Mouse (Mus musculus): ENCODE results near the gene Mkln1. TPM values are rescaled to one million over a fixed set of nuclear protein-coding genes. Genes with fewer than 3 reads are reported as not detected.

Gene Mkln1
- 196 and 222 TPM in 2 replicates for polyA plus RNA-seq (2014; fragmentation: Nextera tagmentation; extraction: Ambion mirVana)

GRCm38 (mm10) chr6:31398431-31399205 is at the start of gene Mkln1:
Mkln1 (plus strand) TSS chr6:31398735.
- H3K4me3 ChIP-seq (ENCODE audit: low read depth, low read length): peak within 1 kb of the TSS; percentile 96
- WGBS: under 1% methylated on average over 64 of the region's 65 CpGs
- DNase-seq (ENCODE audit: low spot score) (peak; percentile 88), ATAC-seq (replicated peaks; ENCODE audit: low FRiP score) (peak; percentile 95)
- peaks cover 45% of the 10 kb centered on the region for H3K4me1 ChIP-seq (replicated peaks; ENCODE audit: control insufficient read depth, insufficient read depth, low read length)
- peak within 1 kb of the TSS; percentile 73 for H3K4me2 ChIP-seq
- H3K36me3 ChIP-seq (ENCODE audit: control insufficient read depth, insufficient read depth, low read length): no peaks in the 10 kb centered on the region
- peak within 1 kb of the TSS; percentile 92 for H3K27ac ChIP-seq (ENCODE audit: low read depth, low read length)
- H3K27me3 ChIP-seq (replicated peaks; ENCODE audit: control insufficient read depth, insufficient read depth, low read length): no peaks in the 10 kb centered on the region
- H3K9me3 ChIP-seq (ENCODE audit: control insufficient read depth, low read length): no peaks in the 10 kb centered on the region
- H3K9ac ChIP-seq (ENCODE audit: low read depth, low read length): peak within 1 kb of the TSS; percentile 98

- Histone ChIP-seq H3K9ac (ENCODE audit: low read depth, low read length) (no peak overlapping the region), H3K36me3 (ENCODE audit: control insufficient read depth, insufficient read depth, low read length) (no peaks in the 10 kb centered on the region), H3K27me3 (replicated peaks; ENCODE audit: control insufficient read depth, insufficient read depth, low read length) (no peaks in the 10 kb centered on the region), H3K27ac (ENCODE audit: low read depth, low read length) (no peak overlapping the region), H3K4me2 (no peak overlapping the region), H3K4me1 (replicated peaks; ENCODE audit: control insufficient read depth, insufficient read depth, low read length) (no peaks in the 10 kb centered on the region), H3K4me3 (ENCODE audit: low read depth, low read length) (no peak overlapping the region), H3K9me3 (ENCODE audit: control insufficient read depth, low read length) (no peaks in the 10 kb centered on the region)
- no peak for DNase-seq (ENCODE audit: low spot score)
- 85% methylated on average over 26 of the region's 26 CpGs for WGBS
- no peak for ATAC-seq (replicated peaks; ENCODE audit: low FRiP score)
These were observed 41.9 kb upstream of the Mkln1 start for GRCm38 (mm10) chr6:31356444-31357191.

- no peak for DNase-seq (ENCODE audit: low spot score)
- H3K4me1 ChIP-seq (replicated peaks; ENCODE audit: control insufficient read depth, insufficient read depth, low read length): no peaks in the 10 kb centered on the region
- WGBS: 65% methylated on average over 4 of the region's 4 CpGs
These were observed 41.2 kb upstream of the Mkln1 start for GRCm38 (mm10) chr6:31357286-31357685.

GRCm38 (mm10) chr6:31362617-31363016 is 35.9 kb upstream of the Mkln1 start:
- no peak for ATAC-seq (replicated peaks; ENCODE audit: low FRiP score)
- no peaks in the 10 kb centered on the region for H3K36me3 ChIP-seq (ENCODE audit: control insufficient read depth, insufficient read depth, low read length)
- no peak for DNase-seq (ENCODE audit: low spot score)
- no peak overlapping the region for H3K9ac ChIP-seq (ENCODE audit: low read depth, low read length)
- no peaks in the 10 kb centered on the region for H3K9me3 ChIP-seq (ENCODE audit: control insufficient read depth, low read length)
- H3K27ac ChIP-seq (ENCODE audit: low read depth, low read length): no peak overlapping the region
- H3K4me1 ChIP-seq (replicated peaks; ENCODE audit: control insufficient read depth, insufficient read depth, low read length): no peaks in the 10 kb centered on the region
- no peak overlapping the region for H3K4me3 ChIP-seq (ENCODE audit: low read depth, low read length)
- H3K27me3 ChIP-seq (replicated peaks; ENCODE audit: control insufficient read depth, insufficient read depth, low read length): no peaks in the 10 kb centered on the region
- H3K4me2 ChIP-seq: no peak overlapping the region
- 59% methylated on average over 11 of the region's 11 CpGs for WGBS

More at GRCm38 (mm10) chr6:31357286-31357685, 41.2 kb upstream of the Mkln1 start:
- no peaks in the 10 kb centered on the region for H3K9me3 ChIP-seq (ENCODE audit: control insufficient read depth, low read length)
- H3K36me3 ChIP-seq (ENCODE audit: control insufficient read depth, insufficient read depth, low read length): no peaks in the 10 kb centered on the region
- H3K4me3 ChIP-seq (ENCODE audit: low read depth, low read length): no peak overlapping the region
- no peak for ATAC-seq (replicated peaks; ENCODE audit: low FRiP score)
- H3K27me3 ChIP-seq (replicated peaks; ENCODE audit: control insufficient read depth, insufficient read depth, low read length): no peaks in the 10 kb centered on the region
- no peak overlapping the region for H3K4me2 ChIP-seq
- H3K27ac ChIP-seq (ENCODE audit: low read depth, low read length): no peak overlapping the region
- H3K9ac ChIP-seq (ENCODE audit: low read depth, low read length): no peak overlapping the region

- no peak for ATAC-seq (replicated peaks; ENCODE audit: low FRiP score)
- no peaks in the 10 kb centered on the region for H3K9me3 ChIP-seq (ENCODE audit: control insufficient read depth, low read length)
- no peak overlapping the region for H3K4me2 ChIP-seq
- DNase-seq (ENCODE audit: low spot score): no peak
- no peaks in the 10 kb centered on the region for H3K4me1 ChIP-seq (replicated peaks; ENCODE audit: control insufficient read depth, insufficient read depth, low read length)
- WGBS: 89% methylated on average over 3 of the region's 3 CpGs
- no peaks in the 10 kb centered on the region for H3K36me3 ChIP-seq (ENCODE audit: control insufficient read depth, insufficient read depth, low read length)
- no peak overlapping the region for H3K4me3 ChIP-seq (ENCODE audit: low read depth, low read length)
- no peak overlapping the region for H3K27ac ChIP-seq (ENCODE audit: low read depth, low read length)
- no peak overlapping the region for H3K9ac ChIP-seq (ENCODE audit: low read depth, low read length)
- H3K27me3 ChIP-seq (replicated peaks; ENCODE audit: control insufficient read depth, insufficient read depth, low read length): no peaks in the 10 kb centered on the region
These were observed 34.1 kb upstream of the Mkln1 start for GRCm38 (mm10) chr6:31364399-31364798.

- H3K27ac ChIP-seq (ENCODE audit: low read depth, low read length): no peak overlapping the region
- no peak for DNase-seq (ENCODE audit: low spot score)
- WGBS: 75% methylated on average over 10 of the region's 10 CpGs
- no peaks in the 10 kb centered on the region for H3K9me3 ChIP-seq (ENCODE audit: control insufficient read depth, low read length)
- no peak overlapping the region for H3K4me2 ChIP-seq
- no peaks in the 10 kb centered on the region for H3K4me1 ChIP-seq (replicated peaks; ENCODE audit: control insufficient read depth, insufficient read depth, low read length)
- no peak overlapping the region for H3K4me3 ChIP-seq (ENCODE audit: low read depth, low read length)
- H3K9ac ChIP-seq (ENCODE audit: low read depth, low read length): no peak overlapping the region
- ATAC-seq (replicated peaks; ENCODE audit: low FRiP score): no peak
- H3K36me3 ChIP-seq (ENCODE audit: control insufficient read depth, insufficient read depth, low read length): no peaks in the 10 kb centered on the region
- H3K27me3 ChIP-seq (replicated peaks; ENCODE audit: control insufficient read depth, insufficient read depth, low read length): no peaks in the 10 kb centered on the region
These were observed 30.6 kb upstream of the Mkln1 start for GRCm38 (mm10) chr6:31367947-31368346.

GRCm38 (mm10) chr6:31368559-31368958 is 30.0 kb upstream of the Mkln1 start:
- Histone ChIP-seq H3K9ac (ENCODE audit: low read depth, low read length) (no peak overlapping the region), H3K27ac (ENCODE audit: low read depth, low read length) (no peak overlapping the region), H3K27me3 (replicated peaks; ENCODE audit: control insufficient read depth, insufficient read depth, low read length) (no peaks in the 10 kb centered on the region), H3K4me3 (ENCODE audit: low read depth, low read length) (no peak overlapping the region), H3K4me2 (no peak overlapping the region), H3K36me3 (ENCODE audit: control insufficient read depth, insufficient read depth, low read length) (no peaks in the 10 kb centered on the region), H3K9me3 (ENCODE audit: control insufficient read depth, low read length) (no peaks in the 10 kb centered on the region), H3K4me1 (replicated peaks; ENCODE audit: control insufficient read depth, insufficient read depth, low read length) (no peaks in the 10 kb centered on the region)
- 52% methylated on average over 1 of the region's 1 CpGs for WGBS
- ATAC-seq (replicated peaks; ENCODE audit: low FRiP score): no peak
- DNase-seq (ENCODE audit: low spot score): no peak

- Histone ChIP-seq H3K27me3 (replicated peaks; ENCODE audit: control insufficient read depth, insufficient read depth, low read length) (no peaks in the 10 kb centered on the region), H3K9ac (ENCODE audit: low read depth, low read length) (no peak overlapping the region), H3K4me2 (no peak overlapping the region), H3K27ac (ENCODE audit: low read depth, low read length) (no peak overlapping the region), H3K4me1 (replicated peaks; ENCODE audit: control insufficient read depth, insufficient read depth, low read length) (no peaks in the 10 kb centered on the region), H3K36me3 (ENCODE audit: control insufficient read depth, insufficient read depth, low read length) (no peaks in the 10 kb centered on the region), H3K9me3 (ENCODE audit: control insufficient read depth, low read length) (no peaks in the 10 kb centered on the region), H3K4me3 (ENCODE audit: low read depth, low read length) (no peak overlapping the region)
- 65% methylated on average over 3 of the region's 3 CpGs for WGBS
- no peak for DNase-seq (ENCODE audit: low spot score)
- ATAC-seq (replicated peaks; ENCODE audit: low FRiP score): no peak
These were observed 28.7 kb upstream of the Mkln1 start for GRCm38 (mm10) chr6:31369875-31370274.

All from liver, embryonic 11.5 days (tissue).